Mouse (Mus musculus) right cerebral cortex, postnatal 10 days (tissue): ENCODE data around the gene Corin.

Source experiments
- DNase-seq, 2 experiments: peaks; one replicate each; pipeline ENCODE4 v3.0.0; 2021; ENCODE audit warnings: low spot score in 2 of 2

The Corin gene

GRCm38 (mm10) chr5:72503531-72504523, at the start of gene Corin:
Corin (minus strand) TSS chr5:72504473.
- DNase-seq, result no peak

GRCm38 (mm10) chr5:72551209-72551608, 46.9 kb upstream of the Corin start:
- no peak for DNase-seq

GRCm38 (mm10) chr5:72528896-72529295, 24.6 kb upstream of the Corin start:
- no peak for DNase-seq

GRCm38 (mm10) chr5:72513808-72514207, 9.5 kb upstream of the Corin start:
- DNase-seq, result no peak

- DNase-seq, result peak in 1 of 2 experiments; percentile 37
Observed at GRCm38 (mm10) chr5:72505740-72506139, 1.5 kb upstream of the Corin start.

GRCm38 (mm10) chr5:72502778-72503177, 1.5 kb downstream of the Corin start:
- DNase-seq, result no peak

- no peak for DNase-seq
Observed at GRCm38 (mm10) chr5:72501763-72502162, 2.5 kb downstream of the Corin start.

- no peak for DNase-seq
Observed at GRCm38 (mm10) chr5:72498271-72498670, 6.0 kb downstream of the Corin start.

- no peak for DNase-seq
Observed at GRCm38 (mm10) chr5:72496756-72497155, 7.5 kb downstream of the Corin start.

- DNase-seq, result no peak
Observed at GRCm38 (mm10) chr5:72493906-72494305, 10.4 kb downstream of the Corin start.

- DNase-seq, result no peak
Observed at GRCm38 (mm10) chr5:72491232-72491631, 13.0 kb downstream of the Corin start.

GRCm38 (mm10) chr5:72480456-72480855, 23.8 kb downstream of the Corin start:
- no peak for DNase-seq

- no peak for DNase-seq
Observed at GRCm38 (mm10) chr5:72472317-72473009, 31.8 kb downstream of the Corin start.

GRCm38 (mm10) chr5:72471746-72472145, 32.5 kb downstream of the Corin start:
- DNase-seq, result peak; percentile 56 to 68

GRCm38 (mm10) chr5:72464932-72465331, 39.3 kb downstream of the Corin start:
- no peak for DNase-seq

GRCm38 (mm10) chr5:72459374-72460112, 44.7 kb downstream of the Corin start:
- DNase-seq, result no peak

- no peak for DNase-seq
Observed at GRCm38 (mm10) chr5:72453690-72454089, 50.6 kb downstream of the Corin start.

- DNase-seq, result no peak
Observed at GRCm38 (mm10) chr5:72453176-72453575, 51.1 kb downstream of the Corin start.

GRCm38 (mm10) chr5:72452750-72453149, 51.5 kb downstream of the Corin start:
- DNase-seq, result no peak

GRCm38 (mm10) chr5:72448846-72449245, 55.4 kb downstream of the Corin start:
- DNase-seq, result no peak

- no peak for DNase-seq
Observed at GRCm38 (mm10) chr5:72446104-72446503, 58.2 kb downstream of the Corin start.

- DNase-seq, result peak in 1 of 2 experiments; percentile 24
Observed at GRCm38 (mm10) chr5:72443946-72444345, 60.3 kb downstream of the Corin start.
